Mouse (Mus musculus) mesoderm, embryonic 11.5 days (tissue): ENCODE results near the gene Olfr734.

ENCODE experiments used
- DNase-seq: peaks from one replicate; pipeline ENCODE4 v3.0.0-alpha.2; 2012; ENCODE audit warnings: low read depth, low spot score

Olfr734 gene

GRCm38 (mm10) chr14:50326661-50327060 is at the start of gene Olfr734:
Gene Olfr734 (minus strand): TSS chr14:50326761.
- no peak for DNase-seq

GRCm38 (mm10) chr14:50363561-50363960 is 37.0 kb upstream of the Olfr734 start:
- DNase-seq: no peak

GRCm38 (mm10) chr14:50360480-50360879 is 33.9 kb upstream of the Olfr734 start:
- no peak for DNase-seq

GRCm38 (mm10) chr14:50357593-50357992 is 31.0 kb upstream of the Olfr734 start, which contains the start of gene Tlr11:
Gene Tlr11 (plus strand): TSS chr14:50357914.
- no peak for DNase-seq

DNA sequence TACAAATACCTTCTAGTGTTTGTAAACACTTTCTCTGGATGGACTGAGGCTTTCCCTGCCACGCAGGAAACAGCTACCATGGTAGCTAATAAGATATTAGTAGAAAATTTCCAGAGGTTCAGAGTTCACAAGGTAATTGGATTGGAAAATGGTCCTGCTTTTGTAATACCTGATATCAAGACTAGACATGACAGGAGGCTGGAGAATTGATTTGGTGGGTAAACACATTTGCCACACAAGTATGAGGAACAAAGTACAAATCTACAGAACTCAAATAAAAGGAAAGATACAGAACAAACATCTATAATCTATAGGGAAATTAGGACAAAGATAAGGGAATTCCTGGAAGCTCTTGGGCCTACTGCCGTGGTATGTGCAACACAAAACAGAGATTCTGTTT is 30.2 kb upstream of the Olfr734 start:
- DNase-seq: no peak

GRCm38 (mm10) chr14:50352438-50352837 is 25.9 kb upstream of the Olfr734 start:
- peak; percentile 22 for DNase-seq

DNA sequence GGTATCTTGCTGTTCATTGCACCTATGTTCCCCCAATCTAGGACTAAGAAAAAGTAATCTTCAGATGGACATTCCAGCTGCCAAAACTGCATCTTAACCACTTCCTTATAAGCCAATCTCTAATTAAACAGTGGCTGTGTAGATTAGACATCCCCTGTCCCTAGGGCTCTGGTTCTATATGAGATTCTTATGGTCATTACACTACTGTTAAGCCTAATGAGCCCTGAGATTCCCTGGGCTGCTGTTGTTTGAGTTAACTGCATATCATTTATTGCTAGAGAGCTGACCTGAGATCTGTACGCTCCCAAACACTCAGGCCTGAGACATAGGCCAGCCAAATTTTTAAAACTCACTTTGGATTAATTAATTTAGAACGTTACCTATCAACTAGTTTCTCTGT is 22.2 kb upstream of the Olfr734 start, which contains the start of gene Olfr735:
Gene Olfr735, minus strand, starts transcription at position 77 of the 400 bp plus-strand sequence.
- DNase-seq: no peak

DNA sequence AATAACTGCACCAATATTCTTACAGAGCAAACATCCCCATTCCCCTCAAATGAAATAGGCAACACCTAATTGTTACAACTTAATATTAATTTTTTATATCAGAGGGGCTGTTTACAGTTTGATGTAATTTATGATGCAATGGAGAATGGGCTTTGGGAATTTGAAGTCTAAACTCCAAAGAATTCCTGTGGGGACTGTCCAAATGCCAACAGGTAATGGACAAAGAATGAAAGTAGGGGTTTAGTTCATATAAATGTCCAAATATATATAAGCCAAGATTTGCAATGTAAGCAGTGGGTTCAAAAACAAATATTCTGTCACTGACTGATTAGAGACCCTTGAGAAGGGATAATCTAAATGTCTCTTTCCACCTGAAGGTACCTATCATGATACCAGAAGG is 25.1 kb downstream of the Olfr734 start, which contains the start of gene Olfr733:
Gene Olfr733, minus strand, starts transcription at position 101 of the 400 bp plus-strand sequence.
- DNase-seq: no peak

DNA sequence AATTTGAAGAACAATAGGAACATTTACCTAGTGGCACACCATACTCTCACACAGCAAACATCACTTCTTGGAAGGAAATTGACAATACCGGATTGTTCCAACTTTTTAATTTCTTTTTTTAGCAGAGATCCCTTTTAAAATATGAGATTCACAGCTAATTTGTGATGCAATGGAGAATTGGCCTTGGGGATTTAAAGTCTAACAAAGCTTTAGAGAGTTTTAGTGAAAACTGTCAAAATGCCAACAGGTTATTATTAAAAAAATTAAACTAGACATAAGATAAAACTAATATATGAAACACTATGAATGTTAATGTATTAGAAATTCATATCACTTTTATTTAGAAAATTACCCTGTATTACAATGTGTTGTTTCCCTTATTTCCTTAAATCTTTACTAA is 42.5 kb downstream of the Olfr734 start, which contains the start of gene Olfr732:
Gene Olfr732, minus strand, starts transcription at position 101 of the 400 bp plus-strand sequence.
- no peak for DNase-seq
